Mouse (Mus musculus): ENCODE data around the gene Sobp. TPM values are rescaled to one million over a fixed set of nuclear protein-coding genes. Genes with fewer than 3 reads are reported as not detected.

Sobp gene
- 31.8 TPM for polyA plus RNA-seq (2015; fragmentation: Illumina TruSeq; extraction: RNeasy Lipid Tissue Mini Kit (QIAGEN cat#74804); ENCODE audit: low read depth, low replicate concordance)

GRCm38 (mm10) chr10:43174326-43175155 lies at the start of gene Sobp, which contains the start of gene 9030612E09Rik:
Sobp (minus strand) TSS chr10:43174530.
9030612E09Rik (plus strand) TSS chr10:43174704.

GRCm38 (mm10) chr10:43220910-43221625 lies 46.7 kb upstream of the Sobp start, which contains the start of gene Pdss2:
Pdss2 (plus strand) TSS chr10:43221486.

Other genes with a start within 250 kb of the Sobp start
- 1.8 TPM for gene 9030612E09Rik, start 174 bp upstream of the Sobp start, polyA plus RNA-seq (2015; fragmentation: Illumina TruSeq; extraction: RNeasy Lipid Tissue Mini Kit (QIAGEN cat#74804); ENCODE audit: low read depth, low replicate concordance)
- gene Pdss2, start 47.0 kb upstream of the Sobp start, polyA plus RNA-seq (2015; fragmentation: Illumina TruSeq; extraction: RNeasy Lipid Tissue Mini Kit (QIAGEN cat#74804); ENCODE audit: low read depth, low replicate concordance) = 15.6 TPM